Mouse (Mus musculus): ENCODE data around the gene Tcte2.

GRCm38 (mm10) chr17:13671732-13672131 lies 89.9 kb downstream of the Tcte2 start:
- TF ChIP-seq POLR2A (IDR thresholded peaks at IDR 0.05; ENCODE audit: low read depth, low read length), result no peak
- no peak for TF ChIP-seq CTCF (conservative IDR thresholded peaks at IDR 0.05; ENCODE audit: insufficient read depth, insufficient read length, low read depth, low read length)
